Mouse (Mus musculus) 3134 (cell line): ENCODE measurements around the gene Sec16a.

Experiments used
- DNase-seq: peaks from one replicate; pipeline ENCODE4 v3.0.0-alpha.2; 2011; ENCODE audit warnings: low spot score; ENCODE audit not compliant: insufficient read length; ENCODE audit errors: extremely low read depth

Sec16a gene

DNA sequence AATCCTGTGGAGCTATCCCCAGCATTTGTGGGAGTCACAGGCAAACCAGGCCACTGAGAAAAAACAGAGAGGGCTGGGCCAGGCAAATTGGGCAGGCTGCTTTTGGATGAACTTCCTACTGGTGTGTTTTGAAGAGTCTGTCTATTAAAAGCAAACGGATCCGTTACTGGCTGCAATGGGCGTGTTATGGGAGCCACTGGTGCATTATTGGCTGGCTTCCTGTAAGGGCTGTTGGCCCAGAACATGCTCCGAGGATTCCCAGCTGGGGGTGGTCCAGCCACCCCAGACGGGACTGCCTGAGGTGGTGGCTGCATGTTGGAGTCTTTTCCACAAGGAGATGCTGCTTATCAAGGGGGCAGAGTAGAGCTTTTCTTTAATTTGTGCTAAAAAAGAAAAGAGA is 3.3 kb downstream of the Sec16a start:
- no peak for DNase-seq

- no peak for DNase-seq
These were observed 3.8 kb downstream of the Sec16a start for GRCm38 (mm10) chr2:26441261-26441660.

GRCm38 (mm10) chr2:26439671-26440070 is 5.3 kb downstream of the Sec16a start:
- no peak for DNase-seq

GRCm38 (mm10) chr2:26438373-26438772 is 6.6 kb downstream of the Sec16a start:
- DNase-seq, result no peak

GRCm38 (mm10) chr2:26437221-26437620 is 7.8 kb downstream of the Sec16a start:
- DNase-seq, result no peak

DNA sequence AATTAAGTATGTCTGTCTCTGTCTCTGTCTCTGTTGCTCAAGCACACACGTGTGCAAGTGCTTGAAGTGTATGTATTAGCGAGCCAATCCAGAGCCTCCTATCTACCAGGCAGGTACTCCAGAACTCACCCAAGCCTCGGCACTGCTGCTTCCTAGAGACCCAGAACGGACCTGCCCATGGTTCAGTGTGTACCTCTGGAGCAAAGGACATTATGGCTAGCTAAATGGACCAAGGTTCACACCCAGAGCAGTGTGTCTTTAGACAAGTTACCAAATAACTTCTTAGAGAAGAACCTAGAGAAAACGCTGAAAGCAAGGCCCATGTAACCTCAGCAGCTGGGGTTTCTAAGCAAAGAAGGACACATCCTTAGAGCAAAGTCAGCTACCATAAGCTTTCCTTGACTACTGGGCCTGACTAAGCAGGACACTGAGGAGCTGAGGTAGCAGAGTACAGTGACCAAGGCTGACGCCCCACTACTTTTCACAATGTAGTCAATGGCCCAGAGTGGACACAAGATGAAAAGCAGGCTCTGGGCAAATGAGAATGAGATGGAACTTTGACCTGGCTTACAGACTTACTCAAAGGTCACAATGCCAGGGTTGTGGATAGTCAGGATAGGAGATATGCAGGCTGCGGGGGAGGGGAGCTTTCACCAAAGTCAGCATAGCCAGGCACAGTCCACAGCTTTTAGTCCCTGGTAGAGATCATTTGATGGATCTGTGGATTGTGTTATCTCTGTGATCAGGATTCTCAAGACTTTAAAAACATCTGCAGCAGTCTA is 10.0 kb downstream of the Sec16a start:
- no peak for DNase-seq

DNA sequence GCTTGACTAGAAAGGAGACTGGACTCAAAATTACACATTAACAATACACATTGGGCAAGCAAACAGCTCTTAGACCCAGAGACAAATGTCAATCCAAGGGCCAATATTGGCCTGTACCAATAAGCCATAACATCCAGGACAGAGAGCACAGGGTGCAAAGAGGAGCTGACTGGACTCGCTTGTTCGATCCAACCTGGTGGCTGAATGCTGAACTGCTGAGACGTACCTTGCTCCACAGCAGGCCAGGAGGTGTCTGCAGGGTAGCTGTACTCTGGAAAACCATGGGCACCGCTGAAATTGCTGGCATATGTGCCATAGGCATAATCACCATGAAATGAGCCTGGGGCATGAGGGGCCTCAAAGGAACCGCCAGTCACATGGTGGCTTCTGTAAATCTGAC is 15.2 kb downstream of the Sec16a start:
- DNase-seq, result no peak

DNA sequence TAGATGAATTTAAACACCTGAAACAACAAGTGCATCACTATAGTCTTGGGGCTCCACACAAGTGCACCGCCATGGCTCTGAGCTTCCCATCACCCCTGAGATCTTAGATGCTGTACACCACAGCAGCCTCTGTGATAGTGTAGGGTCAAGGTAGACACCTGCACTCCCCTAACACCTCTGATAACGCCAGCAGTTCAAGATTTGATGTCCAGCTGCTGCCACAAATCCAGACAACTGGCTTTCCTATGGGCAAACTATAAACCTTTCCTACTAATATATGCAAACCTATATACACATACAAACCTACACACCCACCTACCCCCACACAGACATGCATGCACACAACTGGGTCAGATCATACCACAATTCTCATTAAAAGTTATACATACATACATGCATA is 20.5 kb downstream of the Sec16a start:
- DNase-seq, result no peak

DNA sequence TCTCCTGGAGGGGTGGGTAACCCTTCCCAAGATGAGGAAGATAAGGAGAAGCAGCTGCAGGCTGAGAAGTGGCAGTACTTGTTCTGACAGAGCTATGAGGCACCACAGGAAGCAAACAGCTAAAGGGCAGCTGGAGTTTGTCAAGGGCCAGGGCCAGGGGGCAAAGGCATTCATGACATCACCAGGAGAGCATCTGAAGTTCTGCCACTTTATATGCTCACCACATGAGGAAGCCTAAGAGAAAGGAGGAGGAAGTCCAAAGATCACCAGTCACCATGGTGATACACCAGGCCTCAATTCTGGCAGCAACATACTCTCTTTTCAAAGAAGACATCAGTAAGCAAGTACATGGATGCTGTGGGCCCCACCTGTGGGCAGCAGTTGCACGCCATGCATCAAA is 21.9 kb downstream of the Sec16a start:
- no peak for DNase-seq

DNA sequence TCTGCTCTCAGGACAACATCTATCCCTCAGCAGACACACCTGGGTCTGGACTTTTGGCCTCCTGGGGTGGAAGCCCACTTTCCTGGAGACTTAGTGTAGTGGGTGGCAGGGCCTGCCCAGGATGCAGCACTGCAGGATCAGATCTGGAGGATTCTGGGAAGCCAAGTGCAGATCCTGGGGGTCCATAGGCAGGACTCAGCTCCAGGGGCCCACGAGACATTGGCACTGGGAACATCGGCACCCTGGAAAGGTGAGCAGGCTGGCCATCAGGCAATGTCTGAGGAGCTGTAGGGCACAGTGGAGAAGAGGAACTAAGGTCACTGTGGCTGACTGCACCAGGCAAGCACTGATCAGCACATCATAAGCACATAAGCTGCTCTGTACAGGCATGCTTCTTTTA is 23.0 kb downstream of the Sec16a start:
- no peak for DNase-seq

- DNase-seq, result no peak
These were observed 26.9 kb downstream of the Sec16a start for GRCm38 (mm10) chr2:26418120-26418519.

DNA sequence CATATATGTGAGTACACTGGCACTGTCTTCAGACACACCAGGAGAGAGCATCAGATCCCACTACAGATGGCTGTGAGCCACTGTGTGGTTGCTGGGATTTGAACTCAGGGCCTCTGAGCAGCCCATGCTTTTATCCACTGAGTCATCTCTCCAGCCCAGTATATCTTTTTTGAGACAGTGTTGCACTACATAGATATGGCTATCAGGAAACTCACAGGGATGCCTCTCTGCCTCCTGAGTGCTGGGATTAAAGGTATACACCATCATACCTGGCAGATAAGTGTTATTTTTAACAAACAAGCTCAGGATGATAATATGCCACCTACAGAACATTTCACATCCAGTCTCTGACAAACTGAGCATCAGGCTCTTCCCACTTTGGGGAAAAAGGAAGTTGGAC is 27.9 kb downstream of the Sec16a start:
- no peak for DNase-seq

DNA sequence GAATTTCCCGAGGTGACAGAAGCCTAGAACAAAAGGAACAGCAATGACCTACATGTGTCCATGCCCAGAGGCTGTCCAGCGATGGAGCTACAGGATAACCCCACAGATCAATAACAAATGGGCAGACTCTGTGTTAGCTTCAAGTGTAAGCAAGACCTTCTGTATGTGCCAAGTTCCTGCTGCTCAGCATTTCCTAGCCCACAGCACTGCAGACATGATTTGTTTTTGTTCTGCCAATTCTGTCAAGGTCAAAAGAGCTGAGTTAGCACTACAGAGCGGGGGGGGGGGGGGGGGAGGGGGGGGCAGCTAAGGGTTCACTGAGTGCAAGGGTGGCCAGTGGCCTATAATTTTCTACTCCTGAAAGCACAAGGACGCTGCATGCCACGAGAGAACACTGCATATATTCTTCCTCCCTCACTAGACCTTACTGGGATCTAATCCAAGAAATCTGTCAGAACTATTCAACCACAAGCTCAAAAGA is 34.0 kb downstream of the Sec16a start:
- DNase-seq, result no peak

GRCm38 (mm10) chr2:26410091-26410490 is 34.9 kb downstream of the Sec16a start:
- no peak for DNase-seq

DNA sequence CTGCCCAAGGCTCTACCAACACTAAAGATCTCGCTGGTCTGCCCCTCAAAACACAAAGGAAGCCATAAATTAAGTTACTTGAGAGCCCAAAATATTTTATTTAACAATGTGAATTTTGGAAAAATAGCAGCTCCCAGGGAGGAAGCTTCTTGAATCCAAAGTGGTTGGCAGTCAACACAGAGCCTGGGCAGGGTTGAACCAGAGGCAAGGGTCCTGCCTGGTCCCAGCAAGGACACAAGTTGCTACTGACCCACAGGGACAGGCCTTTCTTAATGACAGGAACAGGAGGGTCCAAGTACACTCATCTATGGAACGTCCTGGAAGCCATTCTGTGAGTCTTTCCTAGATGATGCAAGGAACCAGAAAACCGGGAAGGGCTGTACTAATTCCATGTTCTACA is 35.7 kb downstream of the Sec16a start:
- no peak for DNase-seq

DNA sequence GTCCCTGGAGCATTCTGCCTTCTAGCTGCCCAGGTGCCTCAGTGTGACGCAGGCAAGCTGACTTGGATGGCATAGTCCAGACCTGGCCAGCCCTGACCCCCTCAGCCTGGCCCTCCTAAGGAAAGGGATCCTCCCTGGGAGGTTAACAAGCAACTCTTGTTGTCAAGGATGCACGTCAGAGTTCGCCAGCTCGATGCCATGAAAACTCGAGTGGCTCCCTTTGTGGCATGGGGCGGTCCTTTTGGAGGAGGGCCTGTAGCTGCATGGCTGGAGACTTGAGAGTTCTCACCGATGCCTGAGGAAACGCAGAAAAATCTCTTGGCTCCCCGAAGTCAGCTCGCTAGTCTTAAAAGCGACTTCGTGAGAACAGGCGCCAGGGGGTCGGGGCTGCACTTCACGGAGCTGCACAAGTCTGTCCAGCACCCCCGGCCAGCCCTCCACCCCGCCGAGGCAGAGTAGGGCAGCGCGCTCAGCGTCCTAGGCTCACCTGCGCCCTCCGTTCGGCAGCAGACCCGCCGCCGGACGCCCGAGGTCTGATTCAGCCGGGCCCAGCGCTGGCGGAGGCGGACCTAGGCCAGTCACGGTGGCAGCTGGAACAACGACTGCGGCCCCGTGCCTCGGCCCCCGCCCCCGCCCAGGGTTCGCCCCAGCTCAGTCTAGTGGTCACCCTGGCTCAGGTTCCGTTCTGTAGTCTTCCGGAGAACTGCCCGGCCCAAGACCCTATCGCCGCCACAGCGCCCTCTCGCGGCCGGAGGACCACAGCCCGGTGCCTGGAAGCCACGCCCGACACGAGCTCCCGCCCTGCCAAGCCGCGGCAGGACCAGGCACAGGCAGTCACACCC is 36.3 kb downstream of the Sec16a start, which contains the start of gene Inpp5e:
Inpp5e (minus strand) TSS at position 689 of the 842 bp plus-strand sequence.
- peak; percentile 95 for DNase-seq

GRCm38 (mm10) chr2:26403306-26403705 is 41.7 kb downstream of the Sec16a start:
- no peak for DNase-seq

DNA sequence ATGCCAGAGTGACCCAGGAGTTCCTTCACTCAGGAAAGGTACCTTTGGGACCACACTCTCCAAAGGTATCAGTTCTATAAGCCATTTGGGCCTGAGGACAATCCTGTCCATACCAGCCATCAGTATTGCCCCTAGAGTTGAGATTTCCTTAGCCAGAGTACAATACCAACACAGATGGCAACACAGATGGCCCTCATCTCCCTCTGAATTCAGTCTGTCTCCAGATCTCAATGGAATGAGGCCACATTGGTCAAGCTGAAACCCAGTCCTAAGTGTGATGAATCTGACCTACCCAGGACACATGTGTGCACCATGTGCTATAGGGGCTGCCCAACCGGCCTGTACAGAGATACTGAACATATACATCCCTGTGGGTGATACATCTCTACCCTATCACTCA is 42.8 kb downstream of the Sec16a start:
- DNase-seq, result no peak

GRCm38 (mm10) chr2:26401023-26401422 is 44.0 kb downstream of the Sec16a start:
- DNase-seq, result no peak

DNA sequence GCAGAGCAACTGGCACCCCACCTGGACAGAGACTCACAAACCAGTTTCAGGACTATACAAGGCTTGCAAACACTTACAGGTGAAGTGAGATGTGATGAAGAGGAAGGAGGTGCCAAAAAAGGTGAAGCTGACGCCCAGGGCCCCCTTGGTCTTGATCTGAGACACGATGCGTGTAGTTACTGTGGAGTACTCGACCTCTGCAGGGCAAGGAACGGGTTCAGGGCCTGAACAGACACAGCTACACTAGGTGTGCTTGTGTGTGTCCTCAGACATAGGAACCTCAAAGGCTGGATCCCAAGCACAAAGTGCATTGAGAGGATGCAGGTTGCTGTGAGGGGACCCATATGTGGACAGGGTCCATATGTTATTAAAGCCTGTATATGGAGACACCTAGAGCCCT is 44.7 kb downstream of the Sec16a start:
- no peak for DNase-seq

DNA sequence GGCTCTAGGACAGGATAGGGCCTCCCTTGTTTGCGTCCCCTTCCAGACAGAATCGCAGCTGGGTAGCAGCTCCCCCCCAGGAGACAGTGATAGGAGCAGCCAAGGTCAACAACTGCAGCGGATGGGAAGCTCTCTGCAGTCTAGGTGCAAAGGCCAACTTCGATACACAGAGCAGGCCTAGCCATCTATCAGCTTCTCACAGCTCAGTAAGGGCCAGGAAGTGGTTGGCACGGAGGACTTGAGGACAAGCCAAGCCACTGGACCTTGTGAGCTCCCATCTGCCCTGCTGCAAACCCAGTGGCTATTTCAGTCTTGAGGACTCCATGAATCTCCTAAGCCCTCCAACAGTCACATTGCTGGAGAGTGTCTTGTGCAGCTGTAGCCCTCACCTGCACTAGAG is 45.4 kb downstream of the Sec16a start:
- no peak for DNase-seq

DNA sequence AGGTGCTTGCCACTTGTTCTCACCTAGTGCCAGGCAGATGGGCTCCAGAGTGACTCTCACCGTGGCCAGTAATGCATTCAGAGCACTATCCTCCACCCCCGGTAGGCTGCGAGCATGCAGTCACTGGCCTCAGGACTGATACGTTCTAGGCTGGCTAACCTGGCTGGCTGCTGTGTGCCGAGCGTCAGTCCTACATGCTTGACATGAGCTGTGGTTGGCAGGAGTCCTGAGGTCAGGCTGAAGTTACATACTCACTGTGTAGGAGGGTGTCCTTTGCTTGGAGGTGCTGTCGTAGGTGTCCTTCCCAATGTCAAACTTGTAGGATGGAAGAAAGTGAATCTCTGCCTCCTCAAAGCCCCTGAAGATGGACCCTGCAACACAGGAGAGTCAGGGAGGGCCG is 46.0 kb downstream of the Sec16a start:
- no peak for DNase-seq
